In the genomic region with DNA sequence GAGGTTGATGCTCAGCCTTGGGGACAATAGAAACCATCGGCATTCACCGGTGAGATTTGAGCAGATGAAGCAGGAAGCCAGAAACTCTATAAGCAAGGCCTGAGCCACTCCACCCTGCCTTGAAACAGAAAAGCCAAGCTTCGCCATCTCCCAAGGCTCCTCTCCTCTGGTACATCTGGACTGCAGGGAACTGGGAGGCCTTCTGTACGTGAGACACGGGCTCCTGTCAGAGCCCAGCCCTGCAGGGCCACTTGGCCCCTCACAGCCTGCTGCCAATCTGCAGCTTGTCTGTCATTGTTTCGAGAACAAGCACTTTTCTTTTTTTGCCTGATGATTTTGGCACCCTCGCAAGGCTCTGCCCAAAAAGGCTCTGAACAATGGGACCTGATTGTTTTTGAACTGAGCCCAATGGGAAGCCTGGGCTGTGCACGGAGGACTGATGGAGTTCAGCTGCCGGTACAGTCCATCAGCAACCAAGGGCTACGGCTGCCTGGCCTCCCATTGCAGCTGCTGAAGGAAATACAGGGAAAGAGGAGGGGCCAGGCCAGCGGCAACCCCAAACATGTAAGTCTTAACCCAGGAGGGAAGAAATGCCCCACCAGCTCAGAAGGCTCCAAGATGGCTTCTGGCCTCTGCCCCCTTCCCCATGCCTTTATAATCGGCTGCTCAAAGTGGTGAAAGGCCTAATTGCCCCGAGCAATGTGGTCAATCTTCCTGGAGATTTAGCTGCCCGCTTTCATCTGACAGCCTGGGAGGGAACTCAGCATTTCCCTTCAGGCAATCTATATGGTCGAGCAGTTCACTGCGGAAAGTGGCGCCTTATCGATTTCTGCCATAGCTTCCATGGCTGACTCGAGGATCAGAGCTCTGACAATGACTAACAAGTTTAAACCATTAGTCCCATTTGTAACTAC, we compare ENCODE assay signal across 8 mouse cellular contexts.
DNase-seq lines count a peak whose midpoint lies in the region; ATAC-seq and TF ChIP-seq lines count a peak whose summit lies in the region.

No protein-coding gene starts in this region.

- H3K36me3 ChIP-seq in heart, embryonic 15.5 days = no peaks in the 10 kb centered on the region
- no peaks in the 10 kb centered on the region for H3K36me3 ChIP-seq in lung, postnatal 0 days (ENCODE audit: insufficient read depth, low read length)

- DNase-seq in cerebellum, postnatal 10 days = peak; percentile 14 to 15
- no peak for DNase-seq in cerebellum, postnatal 25 days
- DNase-seq in brain, adult 2 months (ENCODE audit: low read depth, low spot score) = peak; percentile 74
- DNase-seq in lung, postnatal 0 days (ENCODE audit: low spot score) = peak; percentile 23
- DNase-seq in spleen, adult 12 weeks (ENCODE audit: low spot score) = no peak
- no peak for DNase-seq in adrenal gland, postnatal 4 days (ENCODE audit: low spot score in 2 of 2)

- TF ChIP-seq CTCF in lung, postnatal 0 days (IDR thresholded peaks at IDR 0.05) = no peak

- no peak for TF ChIP-seq EP300 in lung, postnatal 0 days (IDR thresholded peaks at IDR 0.05)

- H3K4me2 ChIP-seq in heart, embryonic 15.5 days = peak overlapping the region; percentile 43
- no peak overlapping the region for H3K4me2 ChIP-seq in lung, postnatal 0 days (replicated peaks; ENCODE audit: low read depth, low read length)

- H3K4me1 ChIP-seq in heart, embryonic 15.5 days (replicated peaks) = peaks cover 7% of the 10 kb centered on the region
- H3K4me1 ChIP-seq in lung, postnatal 0 days (ENCODE audit: insufficient read depth, low read depth, low read length) = no peaks in the 10 kb centered on the region

- H3K27ac ChIP-seq in heart, embryonic 15.5 days = no peak overlapping the region
- no peak overlapping the region for H3K27ac ChIP-seq in lung, postnatal 0 days (ENCODE audit: low read length)

- peak; percentile 55 for ATAC-seq in heart, embryonic 15.5 days (replicated peaks; ENCODE audit: insufficient number of reproducible peaks, insufficient read depth, low FRiP score, low read depth)
- peak; percentile 49; the same call in 1 of the 2 replicates for ATAC-seq in lung, postnatal 0 days
- no peak for ATAC-seq in granulocyte monocyte progenitor cell, adult 5-6 weeks (replicated peaks; ENCODE audit: poor library complexity, severe bottlenecking)

- no peak overlapping the region for H3K9ac ChIP-seq in heart, embryonic 15.5 days
- H3K9ac ChIP-seq in lung, postnatal 0 days (replicated peaks; ENCODE audit: low read depth) = no peak overlapping the region

- H3K27me3 ChIP-seq in heart, embryonic 15.5 days = no peaks in the 10 kb centered on the region
- no peaks in the 10 kb centered on the region for H3K27me3 ChIP-seq in lung, postnatal 0 days (replicated peaks; ENCODE audit: insufficient read depth, low read length)

- WGBS in heart, embryonic 15.5 days = 45% methylated on average over 19 of the region's 19 CpGs
- 56% methylated on average over 19 of the region's 19 CpGs for WGBS in lung, postnatal 0 days

- 0 out of 2 replicates have a peak overlapping the region, but pooled peaks have one; percentile 8 for H3K4me3 ChIP-seq in heart, embryonic 15.5 days
- no peak overlapping the region for H3K4me3 ChIP-seq in lung, postnatal 0 days (ENCODE audit: low read depth, low read length)

- H3K9me3 ChIP-seq in heart, embryonic 15.5 days (replicated peaks) = no peaks in the 10 kb centered on the region
- H3K9me3 ChIP-seq in lung, postnatal 0 days (ENCODE audit: low read length) = no peaks in the 10 kb centered on the region

Comparison
In these comparisons a context has a peak if more than half of its experiments do, and no peak if none do; other contexts are left out.
1. DNase-seq: peak in cerebellum, postnatal 10 days (2 of 2), brain, adult 2 months (single experiment) and lung, postnatal 0 days (single experiment); none in cerebellum, postnatal 25 days (0 of 2), spleen, adult 12 weeks (single experiment) and adrenal gland, postnatal 4 days (0 of 2).